Mouse (Mus musculus) lung, postnatal 4 days (tissue): ENCODE data around the gene Tktl2.

Source experiments
- DNase-seq, 2 experiments: peaks; one replicate each; pipeline ENCODE4 v3.0.0; 2021

Gene Tktl2

DNA sequence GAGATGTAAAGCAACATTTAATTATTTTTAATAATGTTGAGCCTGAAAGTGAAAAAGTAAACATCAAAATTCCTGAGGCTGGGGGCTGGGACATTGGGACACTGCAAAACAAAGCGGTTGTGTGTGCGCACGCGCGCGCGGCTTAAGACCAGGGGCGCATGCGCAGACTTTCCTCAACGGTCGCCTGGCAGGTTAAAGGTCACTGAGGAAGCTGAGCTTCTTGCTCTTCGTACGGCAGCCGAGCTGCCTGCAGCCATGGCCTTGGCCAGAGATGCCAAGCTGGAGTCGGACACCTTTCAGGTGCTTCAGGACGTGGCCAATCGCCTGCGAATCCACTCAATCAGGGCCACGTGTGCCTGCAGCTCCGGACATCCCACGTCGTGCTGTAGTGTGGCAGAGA lies at the start of gene Tktl2:
TSS of gene Tktl2 (plus strand) at position 220 of the 400 bp plus-strand sequence.
- no peak for DNase-seq

DNA sequence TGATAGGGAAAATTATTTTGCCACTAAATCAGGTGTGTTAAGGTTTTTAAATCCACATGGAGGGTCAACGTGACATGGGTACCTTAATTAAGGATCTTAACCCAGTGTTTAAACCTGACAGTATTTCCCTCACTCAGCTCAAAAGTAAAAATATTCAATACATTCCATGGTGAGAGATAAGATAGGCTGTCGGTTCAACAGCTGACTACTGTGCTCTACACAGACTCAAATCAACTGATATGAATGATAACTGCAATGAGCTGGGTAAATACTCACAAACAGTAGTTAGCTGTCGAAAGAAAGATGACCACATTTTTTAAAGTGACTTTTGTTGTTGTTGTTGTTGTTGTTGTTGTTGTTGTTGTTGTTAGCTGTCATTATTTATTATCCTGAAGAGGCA lies 41.7 kb upstream of the Tktl2 start:
- no peak for DNase-seq

DNA sequence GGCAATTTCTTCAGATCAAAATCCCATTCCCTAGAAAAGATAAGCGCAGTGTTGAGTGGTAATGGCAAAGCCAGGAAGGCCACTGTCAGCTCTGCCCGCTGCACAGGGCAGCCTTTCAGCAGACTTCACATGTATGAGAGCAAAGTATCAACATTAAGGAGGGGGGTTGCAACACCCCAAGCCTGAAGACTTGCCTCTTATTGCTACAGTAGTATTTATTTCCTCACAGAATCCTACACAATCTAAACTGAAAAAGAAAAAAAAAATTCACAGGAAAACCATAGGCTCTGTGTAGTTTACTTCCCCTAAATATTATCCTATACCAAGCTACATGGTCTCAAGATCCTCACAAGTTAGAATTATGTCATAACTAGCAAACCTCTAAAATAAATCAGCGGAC lies 34.7 kb upstream of the Tktl2 start:
- no peak for DNase-seq

DNA sequence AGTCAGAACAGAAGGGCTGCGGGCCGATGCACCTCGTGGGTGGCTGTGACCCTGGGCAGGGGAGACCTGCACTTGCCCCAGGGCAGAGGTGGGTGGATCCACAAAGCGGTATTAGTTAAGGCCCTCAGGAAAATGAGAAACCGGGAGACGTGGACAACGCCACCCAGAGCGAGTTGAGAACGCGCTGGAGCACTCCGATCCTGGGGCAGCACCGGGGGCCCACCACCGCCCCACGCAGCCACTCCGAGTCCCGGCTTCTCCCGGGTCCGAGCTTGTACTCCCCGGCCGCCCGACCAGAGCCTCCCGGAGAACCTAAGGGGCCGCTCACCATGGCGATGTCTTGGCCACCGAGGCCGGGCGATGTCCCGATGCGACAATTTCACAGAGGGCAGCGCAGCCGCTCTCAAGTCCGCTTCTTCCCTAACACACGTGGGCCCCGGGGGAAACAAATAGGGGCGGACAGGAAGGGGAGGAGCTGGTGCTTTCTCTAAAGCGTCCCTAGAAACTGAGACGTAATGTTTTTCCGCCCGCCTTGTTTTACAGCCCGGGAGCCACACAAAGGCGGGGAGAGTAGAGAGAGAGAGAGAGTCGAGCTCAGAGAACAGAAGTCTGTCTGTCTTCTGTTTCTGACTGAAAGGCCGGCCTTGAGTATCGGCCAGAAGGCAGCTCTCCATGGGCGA lies 25.3 kb upstream of the Tktl2 start, which contains the start of gene Tma16:
TSS of gene Tma16 (minus strand) at position 447 of the 680 bp plus-strand sequence.
- peak; percentile 83 to 87 for DNase-seq

DNA sequence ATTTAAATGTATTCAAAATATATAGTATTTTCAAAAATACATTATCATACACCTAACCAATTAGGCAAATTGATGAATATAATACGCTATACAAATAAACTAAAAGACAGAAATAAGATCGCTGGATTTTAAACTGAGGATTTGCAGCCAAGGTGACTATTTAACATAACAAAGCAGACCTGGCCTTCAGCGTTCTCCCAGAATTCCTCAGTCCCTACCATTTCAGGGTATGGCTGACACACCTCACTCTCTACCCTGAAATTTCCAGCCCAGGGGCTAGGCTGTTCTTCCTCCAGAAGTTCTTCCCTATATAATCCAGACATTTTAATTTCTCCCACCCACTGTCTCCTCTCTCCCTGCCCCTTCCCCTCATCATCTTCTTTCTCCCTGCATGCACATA lies 23.0 kb upstream of the Tktl2 start:
- DNase-seq: no peak

DNA sequence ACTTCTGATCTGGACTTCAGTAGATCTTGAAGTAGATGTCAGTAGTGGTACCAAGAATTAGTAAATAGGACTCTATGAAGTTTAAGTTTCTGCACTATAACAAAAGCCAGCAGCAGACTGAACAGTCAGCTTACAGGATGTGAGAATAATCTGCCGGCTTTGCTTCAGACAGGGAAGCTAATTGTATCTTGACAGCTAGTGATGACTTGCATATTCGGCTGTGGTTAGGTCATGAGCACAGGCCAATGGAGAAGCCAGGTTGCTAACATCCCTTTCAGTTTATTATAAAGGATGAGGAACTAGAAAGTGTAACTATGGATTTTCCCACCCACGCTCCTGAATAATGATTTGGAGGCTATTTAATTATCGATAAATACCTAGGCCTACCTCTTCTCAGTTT lies 20.9 kb upstream of the Tktl2 start:
- no peak for DNase-seq

DNA sequence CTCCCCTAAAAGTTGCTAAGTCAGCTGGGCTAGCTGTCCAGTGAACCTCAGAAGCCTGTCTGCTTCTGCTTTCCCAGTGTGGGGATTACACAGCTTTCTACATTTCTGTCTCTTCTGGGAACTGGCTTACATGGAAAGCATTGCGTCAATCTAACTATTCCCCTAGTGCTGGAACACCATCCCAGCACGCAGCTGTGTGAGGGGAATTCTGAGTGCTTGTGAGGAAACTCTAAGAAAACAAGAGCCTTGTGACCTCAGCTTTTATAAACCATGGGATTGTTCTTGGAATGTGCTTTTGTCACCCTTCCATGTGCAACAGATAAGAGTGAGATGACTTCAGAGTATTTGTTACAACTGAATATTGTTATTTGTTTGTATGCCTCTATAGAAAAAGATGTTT lies 17.1 kb upstream of the Tktl2 start:
- DNase-seq: no peak

DNA sequence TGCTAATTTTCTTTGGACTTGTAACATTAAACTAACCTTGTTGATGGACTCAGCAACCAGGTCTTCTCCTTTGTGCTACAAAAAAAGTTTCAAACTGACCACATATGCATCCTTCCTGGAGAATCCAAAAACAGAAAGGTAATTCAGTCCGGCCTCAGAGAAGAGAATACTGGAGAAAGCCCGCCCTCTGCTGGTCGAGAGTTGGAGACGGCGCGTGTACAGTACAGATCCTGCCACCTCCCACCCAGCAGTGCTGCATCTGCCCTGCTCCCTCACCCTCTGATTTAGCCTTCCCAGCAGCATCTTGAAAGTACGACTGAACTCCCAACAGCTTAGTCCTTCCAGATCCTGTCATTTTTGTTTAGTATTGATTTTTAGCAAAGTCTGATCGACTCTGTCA lies 15.8 kb upstream of the Tktl2 start:
- DNase-seq: peak; percentile 54 to 74

DNA sequence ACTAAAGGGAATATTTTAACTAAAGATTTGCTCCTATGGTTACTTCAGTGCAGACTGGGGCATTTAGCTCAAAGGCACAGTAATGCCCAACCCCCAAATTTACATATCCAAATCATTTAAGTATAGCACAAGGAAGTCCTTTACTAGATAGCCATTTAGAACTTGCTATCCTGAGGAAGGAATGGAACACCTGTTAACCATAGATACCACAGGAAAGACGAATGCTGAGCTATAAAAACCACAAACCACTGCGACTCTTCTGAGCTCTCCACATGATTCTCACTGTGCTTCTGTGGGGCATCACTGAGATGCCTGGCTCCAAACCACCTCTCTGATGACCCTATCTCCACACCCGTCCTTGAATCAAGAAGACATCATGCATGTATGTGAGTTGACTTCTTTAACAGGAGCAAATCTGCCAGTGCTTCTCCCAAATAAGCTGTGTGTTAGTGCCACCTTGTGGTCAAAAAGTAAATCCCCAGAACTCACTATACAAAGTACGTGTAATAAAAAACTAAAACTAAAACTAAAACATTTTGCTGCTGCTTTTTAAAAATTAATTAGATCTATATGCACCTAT lies 14.5 kb upstream of the Tktl2 start:
- peak in 1 of 2 experiments; percentile 21 for DNase-seq

DNA sequence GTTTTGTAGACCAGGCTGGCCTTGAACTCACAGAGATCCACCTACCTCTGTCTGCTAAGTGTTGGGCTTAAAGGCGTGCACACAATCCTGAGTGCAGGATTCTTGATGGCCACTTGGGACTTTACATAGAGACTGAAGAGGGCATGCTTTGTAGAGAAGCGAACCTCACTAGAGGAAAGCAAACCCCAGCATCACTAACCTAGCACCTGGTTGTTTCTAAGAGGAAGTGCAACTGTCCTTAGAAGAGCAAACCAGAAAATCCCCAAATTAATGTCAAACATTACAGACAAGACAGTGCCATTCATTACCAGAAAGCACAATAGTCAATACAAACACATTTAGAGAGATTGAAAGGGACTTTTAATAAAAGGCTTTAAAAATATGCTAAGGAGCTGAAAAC lies 8.2 kb upstream of the Tktl2 start:
- no peak for DNase-seq

DNA sequence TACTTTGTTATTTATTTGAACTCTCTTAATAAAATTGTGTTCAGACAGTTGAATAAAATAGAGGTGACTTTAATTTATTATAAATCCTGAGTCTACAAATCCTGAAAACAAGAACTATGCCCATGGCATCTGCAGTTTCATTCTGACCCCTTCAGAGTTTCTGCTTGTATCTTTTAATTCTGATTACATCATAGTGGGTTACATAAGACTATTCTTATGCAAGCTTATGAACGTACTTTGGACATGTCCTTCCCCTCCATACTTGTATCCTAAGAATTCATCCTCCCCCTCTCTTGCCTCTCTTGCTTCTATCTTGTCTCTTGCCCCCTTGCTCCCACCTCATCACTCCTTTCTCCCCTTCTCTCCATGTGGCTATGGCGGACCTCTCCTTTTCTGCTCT lies 7.6 kb downstream of the Tktl2 start:
- DNase-seq: no peak

DNA sequence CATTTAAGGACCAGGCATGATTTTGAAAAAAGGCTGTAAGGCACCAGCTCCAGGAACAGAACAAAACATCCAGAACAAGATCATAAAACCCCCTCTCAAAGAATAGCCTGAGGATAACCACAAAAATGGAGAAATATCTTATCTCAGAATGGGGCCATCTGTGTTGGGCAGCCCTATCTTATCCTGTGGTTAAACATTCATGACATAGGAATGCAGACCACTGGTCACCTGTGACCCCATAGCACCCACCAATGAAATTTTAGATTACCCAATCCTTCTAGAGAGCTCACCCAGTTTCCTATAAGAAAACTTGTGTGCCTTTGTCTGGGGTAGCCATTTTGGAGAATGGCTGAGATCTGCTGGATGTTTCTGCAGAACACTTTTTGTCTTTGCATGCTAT lies 9.0 kb downstream of the Tktl2 start:
- DNase-seq: no peak

DNA sequence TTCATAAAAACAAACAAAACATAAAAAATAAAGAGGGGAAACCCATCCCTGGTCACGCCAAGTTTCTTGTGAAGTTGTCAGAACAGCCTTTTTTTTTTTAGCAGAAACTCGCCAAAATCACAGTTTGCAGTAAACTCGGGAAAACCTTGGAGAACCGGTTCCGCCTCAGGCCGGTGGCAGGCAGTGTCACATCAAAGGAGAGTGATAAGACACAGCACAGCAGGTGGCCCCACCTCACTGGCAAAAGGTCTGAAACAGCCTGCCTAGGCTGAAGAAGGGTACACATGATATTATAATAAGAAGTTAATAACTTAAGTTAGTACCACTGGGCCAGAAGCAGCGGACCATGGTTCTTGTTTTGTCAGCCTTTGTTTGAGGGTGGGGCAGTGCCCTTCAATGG lies 38.5 kb downstream of the Tktl2 start:
- DNase-seq: no peak
